Mouse (Mus musculus) cortical plate, adult 2 months (tissue): Measurements from ENCODE around the gene Fzr1.

ENCODE experiments used
- CTCF ChIP-seq: fragments of 200-500 bp; IDR thresholded peaks from 2 replicates; pipeline ENCODE4 v1.5.1; 2011; ENCODE audit warnings: mild to moderate bottlenecking, control low read depth, low read length; ENCODE audit not compliant: insufficient read depth; ENCODE audit errors: extremely low read depth
- POLR2A ChIP-seq: fragments of 200-500 bp; IDR thresholded peaks from 2 replicates; pipeline ENCODE4 v1.6.1; 2011; ENCODE audit warnings: mild to moderate bottlenecking, low read length, control low read depth; ENCODE audit not compliant: insufficient read depth; ENCODE audit errors: extremely low read depth

GRCm38 (mm10) chr10:81367207-81367495 lies 11.2 kb downstream of the Fzr1 start:
- TF ChIP-seq CTCF (no peak), POLR2A (no peak)
